Mouse (Mus musculus): ENCODE results near the gene Fam168b.
A peak's percentile ranks its signal among the peaks of the same experiment; 100 is the strongest.

Gene Fam168b

DNA sequence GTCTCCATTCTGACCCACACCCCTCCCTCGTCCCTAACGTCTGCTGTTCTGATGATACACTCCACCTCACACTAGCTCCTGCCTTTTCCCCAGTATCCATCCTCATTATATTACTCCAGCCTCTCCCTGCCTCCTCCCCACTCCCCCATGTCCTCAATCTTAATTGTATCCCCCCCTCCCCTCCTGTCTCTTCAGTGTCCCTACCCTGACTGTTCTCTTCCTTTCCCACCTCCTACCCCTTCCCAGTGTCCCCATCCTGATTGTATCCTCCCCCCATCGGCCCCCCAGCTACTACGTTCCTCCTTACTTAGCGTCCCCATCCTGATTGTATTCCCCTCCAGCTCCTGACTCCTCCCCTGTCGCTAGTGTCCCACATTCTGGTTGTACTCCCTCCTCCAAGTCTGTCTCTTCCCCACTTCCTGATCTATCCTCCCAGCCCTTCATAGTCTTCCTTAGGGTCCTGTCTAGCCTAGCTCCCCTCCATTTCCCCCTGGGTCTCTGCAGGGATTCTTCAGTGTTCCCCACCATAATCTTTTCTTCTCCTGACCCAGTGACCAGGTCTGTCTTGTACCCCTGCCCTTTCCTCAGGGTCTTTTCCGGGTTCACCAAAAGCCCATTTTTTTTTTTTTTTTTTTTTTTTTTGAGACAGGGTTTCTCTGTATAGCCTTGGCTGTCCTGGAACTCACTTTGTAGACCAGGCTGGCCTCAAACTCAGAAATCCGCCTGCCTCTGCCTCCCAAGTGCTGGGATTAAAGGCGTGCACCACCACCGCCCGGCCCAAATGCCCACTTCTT lies 7.7 kb upstream of the Fam168b start:
- DNase-seq, result peak; percentile 28

DNA sequence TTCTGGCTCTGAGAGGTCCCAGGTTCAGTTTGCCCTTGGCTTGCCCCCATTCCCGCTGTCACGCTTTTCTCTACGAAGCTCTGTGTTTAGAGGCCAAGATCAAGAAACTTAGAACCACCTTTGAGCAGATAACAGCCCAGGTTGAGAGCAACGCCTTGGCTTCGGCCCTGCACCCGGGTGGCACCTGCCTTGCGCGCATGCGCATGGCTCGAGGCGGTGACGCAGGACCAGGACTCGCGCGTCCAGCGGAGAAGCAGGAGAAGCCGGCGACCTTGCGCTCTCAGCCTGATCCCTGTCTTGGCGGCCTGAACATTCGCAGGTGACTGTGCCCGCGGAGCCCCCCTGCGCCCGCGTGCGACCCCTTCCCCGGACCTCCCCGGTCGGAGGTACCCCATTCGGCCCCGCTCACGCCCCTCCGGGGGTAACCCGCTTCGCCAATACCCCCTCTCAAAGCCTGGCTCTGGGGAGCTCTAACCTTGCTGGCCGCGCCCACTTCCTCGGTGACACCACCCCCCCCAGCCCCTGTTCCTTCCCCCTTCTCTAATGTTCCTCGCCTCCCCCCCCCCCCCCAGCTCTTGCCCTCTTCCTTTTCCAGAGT lies 7.0 kb upstream of the Fam168b start, which contains the start of gene Plekhb2:
TSS of gene Plekhb2 (plus strand) at position 232 of the 598 bp plus-strand sequence.
- peak; percentile 94 for DNase-seq

DNA sequence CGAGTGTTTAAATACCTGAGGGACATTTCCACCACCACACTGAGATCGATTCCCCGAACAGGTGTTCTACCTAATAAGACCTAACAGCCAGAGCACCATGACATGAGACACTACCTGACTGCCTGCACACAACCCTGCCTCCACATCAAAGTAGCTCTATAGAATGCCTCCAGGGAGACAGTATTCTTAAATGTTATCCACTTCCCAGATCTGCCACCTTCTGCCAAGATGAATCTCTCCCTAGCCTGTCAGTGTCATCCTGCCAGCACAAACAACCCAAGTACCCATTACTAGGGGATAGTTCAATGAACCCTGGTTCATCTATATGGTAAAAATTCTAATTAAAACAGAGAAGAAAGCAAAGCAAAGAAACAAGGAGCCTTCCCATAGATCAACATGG lies 4.2 kb upstream of the Fam168b start:
- DNase-seq, result no peak

DNA sequence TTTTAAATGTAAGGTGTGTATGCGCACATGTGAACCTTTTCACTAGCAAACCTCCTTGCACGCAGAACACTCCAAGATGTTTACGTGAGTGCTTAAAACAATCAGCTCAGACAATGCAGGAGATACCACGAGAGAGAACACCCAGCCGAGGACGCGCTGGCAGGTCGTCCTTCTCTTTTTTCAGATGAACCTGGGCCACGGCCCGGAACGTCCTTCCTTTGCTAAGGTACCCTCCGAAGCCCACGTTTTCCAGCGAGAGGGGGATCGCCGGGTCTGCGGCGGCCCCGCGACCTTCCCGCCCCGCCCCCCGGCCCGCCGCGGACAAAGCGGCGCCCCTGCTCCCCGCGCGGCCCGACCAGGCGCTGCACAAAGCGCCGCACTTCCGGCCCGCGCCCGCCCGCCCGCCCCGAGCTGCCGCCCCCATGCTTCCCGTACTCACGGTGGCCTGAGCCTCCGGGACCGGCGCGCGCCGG lies 440 bp downstream of the Fam168b start:
- DNase-seq, result no peak

DNA sequence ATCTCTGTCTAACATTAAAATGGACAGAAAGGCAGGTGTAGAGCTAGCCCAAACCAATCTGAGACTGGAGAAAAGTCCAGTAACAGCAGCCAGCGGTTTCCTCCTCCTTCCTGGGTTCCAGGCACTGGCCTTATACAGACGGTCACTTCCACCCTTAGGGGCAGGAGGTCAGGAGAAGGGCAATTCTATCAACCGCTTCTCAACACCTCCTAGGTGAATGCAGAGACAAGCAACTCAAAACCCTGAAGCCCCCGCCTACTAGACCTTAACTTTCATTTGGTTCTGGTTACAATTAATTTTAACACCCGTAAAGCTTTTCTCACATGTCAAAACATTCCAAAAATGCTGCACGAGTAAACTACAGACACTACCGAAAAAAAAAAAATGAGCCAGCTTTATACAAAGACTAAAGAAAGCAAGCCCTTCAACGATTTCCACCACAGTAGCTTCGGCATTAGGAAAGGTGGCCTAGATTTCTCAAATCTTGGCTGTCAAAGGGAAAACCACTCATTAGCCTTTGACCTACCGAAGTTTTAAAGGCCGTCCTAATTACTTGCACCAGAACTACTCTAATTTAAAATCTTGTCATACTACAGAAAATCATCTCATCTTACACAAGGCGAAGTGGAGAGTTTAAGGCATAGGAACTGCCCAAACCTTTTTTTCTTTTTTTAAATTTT lies 1.0 kb downstream of the Fam168b start:
- DNase-seq, result no peak

DNA sequence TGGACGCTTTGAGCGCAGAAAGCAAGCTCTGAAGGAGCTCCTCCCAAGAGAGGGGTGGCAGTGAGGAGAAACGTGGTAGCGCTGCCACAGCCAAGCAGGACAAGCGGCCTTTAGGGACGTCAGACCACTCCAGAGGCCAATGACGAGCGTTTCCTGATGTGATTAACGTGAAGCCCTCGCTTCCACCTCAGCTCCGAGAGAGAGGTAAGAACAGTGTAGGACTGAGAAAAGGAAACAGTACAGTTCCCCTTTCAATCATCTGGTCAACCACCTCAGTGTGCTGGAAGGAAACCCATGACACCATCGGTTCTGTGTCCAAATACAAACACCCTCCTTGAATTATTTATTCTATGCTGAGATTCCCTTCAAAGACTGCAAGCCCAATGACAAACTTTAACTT lies 3.6 kb downstream of the Fam168b start:
- DNase-seq, result no peak

DNA sequence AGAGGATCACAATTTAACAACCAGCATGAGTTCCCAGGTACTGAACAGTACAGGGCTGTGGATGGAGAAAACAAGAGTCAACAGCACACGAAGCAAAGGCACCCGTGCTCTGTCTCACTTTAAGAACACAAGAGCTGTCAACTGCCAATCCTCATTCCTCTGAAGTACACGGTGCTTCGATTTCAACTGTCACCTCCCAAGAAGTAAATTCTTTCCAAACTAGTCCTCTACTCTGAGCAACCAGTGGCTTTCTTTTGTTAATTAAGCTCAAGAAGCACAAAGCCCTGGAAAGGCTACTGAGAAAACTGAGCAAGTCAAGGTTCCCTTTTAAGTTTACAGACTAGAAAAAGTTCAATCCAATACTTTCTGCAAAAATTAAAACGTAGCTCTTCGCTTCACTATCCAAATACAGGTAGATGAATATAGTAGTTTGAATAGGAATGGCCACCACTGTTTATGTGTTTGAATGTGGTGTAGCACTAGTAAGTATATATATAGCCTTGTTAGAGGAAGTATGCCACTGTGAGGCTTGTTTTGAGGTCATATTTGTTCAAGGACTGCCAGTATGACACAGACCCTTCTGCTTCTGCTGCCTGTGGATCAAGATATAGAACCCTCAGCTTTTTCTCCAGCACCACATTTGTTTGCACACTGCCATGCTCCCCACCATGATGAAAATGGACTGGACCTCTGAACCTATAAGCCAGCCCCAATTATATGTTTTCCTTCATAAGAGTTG lies 4.7 kb downstream of the Fam168b start:
- no peak for DNase-seq

DNA sequence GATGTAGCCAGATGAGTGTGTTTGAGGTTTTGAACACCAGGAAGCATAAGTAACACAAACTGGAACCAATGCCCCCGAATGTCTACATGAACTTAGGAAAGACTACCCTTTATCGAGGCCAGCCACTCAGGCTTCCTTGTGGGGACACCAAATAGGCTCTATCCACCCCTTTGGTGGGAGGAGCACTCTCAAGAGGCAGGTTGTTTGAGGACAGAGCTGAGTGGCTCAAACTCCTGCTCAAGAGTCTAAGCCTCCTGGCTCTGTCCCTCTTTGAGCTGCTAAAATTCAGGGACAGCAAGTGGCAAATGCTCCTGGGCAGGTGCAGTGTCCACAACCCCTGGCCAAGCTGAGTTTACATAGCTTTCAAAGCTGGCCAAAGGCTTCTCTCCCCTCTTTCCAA lies 8.0 kb downstream of the Fam168b start:
- DNase-seq, result no peak

DNA sequence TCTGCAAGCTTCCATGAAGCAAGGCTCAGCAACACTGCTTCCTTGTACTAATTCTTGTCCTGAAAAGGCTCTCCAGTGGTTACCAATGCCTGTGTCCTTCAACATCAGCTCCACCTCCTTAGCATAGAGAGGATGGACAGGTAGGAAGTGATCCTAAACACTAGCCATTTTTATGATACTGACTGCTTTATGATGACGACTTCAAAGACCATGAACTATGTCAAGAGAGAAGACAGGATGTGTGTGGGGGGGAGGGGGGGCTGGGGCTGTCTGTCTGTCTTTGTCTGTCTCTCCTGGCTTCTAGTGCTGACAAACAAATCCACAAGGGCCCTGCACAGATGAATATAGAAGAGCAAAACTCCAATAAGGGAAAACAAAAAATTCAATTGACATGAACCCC lies 11.5 kb downstream of the Fam168b start:
- no peak for DNase-seq

DNA sequence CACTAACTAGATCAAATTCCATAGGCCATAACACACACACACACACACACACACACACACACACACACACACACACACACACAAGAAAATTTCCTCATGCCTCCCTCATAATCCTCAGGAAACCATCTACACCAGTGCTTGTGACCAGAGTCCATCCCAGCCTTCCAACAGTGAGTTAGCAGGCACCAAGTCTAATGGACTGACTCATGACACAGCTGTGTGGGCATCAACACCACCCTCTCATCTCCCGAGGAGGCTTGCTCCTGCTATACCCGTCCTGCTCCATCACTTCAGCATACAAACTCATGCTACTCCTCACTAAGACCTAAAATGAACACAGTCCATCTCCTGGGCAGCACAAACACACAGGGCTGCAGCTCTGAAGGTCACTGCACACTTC lies 11.9 kb downstream of the Fam168b start:
- DNase-seq, result no peak

DNA sequence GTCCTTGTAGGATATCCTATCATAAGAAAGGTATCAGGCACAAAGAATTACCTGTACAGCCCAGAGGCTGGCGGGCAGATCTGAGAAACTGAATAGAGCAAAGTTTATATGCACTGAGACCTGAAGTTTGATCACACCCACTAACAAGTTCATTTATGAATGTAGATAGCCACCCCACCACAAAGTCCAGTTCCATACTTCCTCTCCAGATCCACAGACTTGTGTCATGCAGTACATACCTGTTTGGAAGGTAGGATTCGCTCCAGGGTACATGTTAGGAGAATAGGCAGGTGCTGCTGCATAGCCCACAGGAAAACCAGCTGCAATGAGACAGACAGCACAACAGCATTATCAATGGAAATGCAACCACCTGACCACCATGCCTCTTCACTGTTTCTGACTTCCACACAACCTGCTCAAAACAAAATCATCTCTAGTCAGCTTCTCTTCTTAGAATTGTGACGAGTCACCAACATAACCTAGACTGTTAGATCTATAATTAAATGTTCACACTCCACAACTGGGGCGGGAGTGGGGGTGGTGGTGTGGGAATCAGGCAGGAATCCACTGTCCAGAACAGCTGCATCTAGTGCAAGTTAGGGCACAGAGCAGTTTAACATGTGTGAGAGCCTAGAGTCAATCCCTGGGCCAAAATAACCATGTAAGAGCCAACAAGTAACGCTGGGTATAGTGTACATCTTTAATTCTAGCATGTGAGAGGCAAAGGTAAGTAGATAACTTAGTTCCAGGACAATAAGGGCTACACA lies 14.2 kb downstream of the Fam168b start:
- DNase-seq, result no peak

DNA sequence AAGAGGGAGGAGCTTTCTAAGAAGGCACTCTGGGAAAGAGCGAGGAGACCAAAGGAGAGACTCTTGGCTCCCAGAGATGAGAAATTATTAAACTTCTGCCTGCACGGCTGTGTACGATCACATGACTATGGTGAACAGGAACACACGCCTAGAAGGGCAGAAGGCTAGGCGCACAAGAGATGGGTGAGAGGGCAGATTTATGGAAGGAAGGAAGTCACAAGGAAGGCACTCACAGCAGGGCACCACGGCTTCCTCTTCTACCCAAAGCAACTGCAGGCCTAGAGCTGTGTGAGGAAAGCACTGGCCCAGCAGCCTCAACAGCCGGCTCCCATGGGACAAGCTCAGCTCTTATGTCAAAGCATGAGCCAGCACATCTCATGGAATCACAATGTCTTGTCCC lies 15.0 kb downstream of the Fam168b start:
- DNase-seq, result no peak

DNA sequence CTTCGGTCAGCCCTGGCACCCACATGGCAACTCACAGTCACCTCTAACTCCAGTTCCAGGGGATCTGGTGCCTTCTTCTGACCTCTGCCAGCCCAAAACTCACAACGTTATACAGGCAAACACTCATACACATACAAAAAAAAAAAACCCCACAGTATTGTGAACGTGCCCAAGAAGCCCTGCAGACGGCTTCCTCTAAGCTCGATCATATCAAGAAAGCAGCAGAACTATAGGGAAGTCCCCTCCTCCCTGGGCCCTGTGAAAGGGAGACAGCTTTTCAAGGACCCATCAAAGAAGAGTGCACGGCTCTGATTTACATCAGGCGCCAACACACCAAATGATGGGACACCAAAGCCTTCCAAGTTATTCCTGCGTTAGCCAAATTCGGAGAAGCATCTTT lies 17.0 kb downstream of the Fam168b start:
- no peak for DNase-seq

DNA sequence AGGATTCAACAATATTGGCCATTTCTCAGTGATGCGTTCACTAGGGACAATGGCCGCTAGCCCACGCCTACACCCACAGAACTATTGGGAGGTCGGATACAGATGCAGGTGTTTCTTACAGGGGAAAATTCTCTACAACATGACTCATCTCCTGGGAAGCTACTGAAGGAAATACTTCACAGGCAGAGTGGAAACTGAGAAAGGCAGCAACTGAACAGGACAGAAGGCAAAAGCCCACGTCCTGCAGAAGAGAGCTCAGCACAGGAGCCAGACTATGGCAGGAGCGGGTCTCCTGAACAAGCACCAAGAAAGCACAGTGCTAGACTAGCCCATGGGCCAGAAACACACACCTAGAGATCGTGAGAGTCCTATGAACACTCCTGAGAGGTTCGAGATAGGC lies 18.7 kb downstream of the Fam168b start:
- DNase-seq, result no peak

DNA sequence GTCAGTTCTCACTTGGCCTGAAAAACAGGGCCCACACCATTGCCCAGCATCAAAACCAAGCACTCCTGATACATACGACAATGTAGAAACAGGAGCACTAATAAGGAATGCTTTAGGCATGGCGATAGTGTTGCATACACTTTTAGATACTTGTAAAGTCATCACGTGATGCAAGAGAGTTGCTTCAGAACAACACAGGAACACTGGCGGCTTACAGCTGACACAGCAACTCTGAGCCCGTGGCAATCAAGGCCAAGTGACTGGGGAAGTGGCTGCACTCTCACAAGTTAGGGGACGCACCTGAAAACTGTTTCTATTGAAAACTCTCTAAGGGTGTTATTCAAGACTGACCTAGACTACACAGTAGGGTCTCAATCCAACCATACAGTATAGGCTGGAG lies 19.5 kb downstream of the Fam168b start:
- DNase-seq, result no peak

DNA sequence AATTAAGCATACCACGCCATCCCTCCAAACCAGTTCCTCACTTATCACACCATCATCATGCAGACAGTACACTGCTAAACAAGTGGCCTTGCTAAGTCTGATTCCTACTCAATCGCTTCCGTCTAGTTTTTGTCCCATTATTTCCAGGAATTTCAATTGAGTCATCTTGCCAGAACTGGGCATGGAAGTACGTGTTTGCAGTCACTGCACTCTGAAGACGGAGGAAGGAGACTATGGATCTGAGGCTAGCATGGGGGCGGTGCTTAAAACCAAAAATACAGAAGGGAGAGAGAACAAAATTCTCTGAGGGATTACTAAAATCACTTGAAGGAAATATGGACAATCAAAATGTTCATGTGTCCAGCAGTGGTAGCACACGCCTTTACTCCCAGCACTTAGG lies 20.1 kb downstream of the Fam168b start:
- DNase-seq, result no peak

DNA sequence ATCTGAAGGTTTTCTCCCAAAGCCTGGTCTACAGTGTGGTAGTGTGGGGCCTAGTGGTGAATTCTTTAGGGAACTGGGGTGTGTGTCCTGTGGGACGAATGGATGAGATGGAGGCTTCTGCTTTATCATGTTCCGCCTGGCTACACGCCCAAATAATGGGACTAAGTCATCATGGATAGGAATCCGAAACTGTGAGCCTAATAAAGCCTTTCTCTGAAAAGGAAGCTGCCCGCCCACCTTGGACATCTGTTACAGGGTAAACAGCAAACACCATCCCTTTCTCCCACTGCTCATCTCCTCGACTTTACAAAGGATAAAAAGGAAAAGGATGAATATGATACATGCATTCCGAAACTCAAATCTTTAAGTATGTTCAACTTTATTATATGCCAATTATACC lies 20.9 kb downstream of the Fam168b start:
- no peak for DNase-seq

DNA sequence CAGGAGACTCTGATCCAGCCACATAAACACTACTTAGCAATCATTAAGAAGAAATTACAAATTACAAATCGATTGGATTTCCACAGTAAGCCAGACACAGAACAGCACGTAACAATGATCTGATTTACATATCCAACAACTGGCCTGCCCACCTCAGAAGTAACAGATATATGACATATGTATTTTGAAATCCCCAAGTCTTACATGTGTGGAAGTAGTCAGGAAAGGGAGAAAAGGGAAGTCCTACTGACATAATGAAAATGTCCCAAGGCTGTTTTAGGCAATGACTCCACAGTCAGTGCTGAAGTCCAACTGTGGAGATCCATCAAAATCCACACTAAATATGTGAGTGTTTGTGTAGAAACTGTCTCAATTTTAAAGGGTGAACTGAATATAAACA lies 21.5 kb downstream of the Fam168b start:
- DNase-seq, result no peak

DNA sequence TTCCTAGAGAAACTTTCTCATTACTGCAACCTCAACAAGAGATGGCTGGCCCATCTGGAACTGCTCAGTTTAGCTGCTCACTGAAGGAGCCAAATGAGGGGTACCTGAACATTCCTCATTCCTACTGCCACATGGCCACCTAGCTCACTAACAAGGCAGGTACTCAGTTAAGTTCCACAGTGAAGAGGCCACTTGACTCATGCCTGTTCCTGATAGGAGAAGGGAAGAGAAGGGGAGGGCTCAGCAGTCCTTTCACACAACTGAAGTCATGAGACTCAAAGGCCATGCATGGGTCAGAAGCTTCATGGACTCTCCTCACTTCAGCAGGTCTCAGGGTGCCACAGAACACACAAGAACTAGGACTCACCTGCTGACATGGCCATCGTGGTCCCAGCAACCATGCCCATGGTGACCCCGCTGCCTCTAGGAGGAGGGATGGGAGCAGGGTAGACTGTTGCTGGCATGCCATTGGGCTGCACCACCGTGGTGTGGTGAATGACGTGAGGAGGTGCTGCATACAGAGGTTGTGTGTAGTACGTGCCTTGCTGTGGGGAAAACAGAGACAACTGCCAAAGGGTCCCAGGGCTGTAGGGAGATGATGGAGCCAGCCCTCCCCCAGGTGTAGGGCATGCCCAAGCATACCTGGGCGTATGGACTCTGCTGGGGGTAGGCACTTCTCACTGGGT lies 23.5 kb downstream of the Fam168b start:
- no peak for DNase-seq

DNA sequence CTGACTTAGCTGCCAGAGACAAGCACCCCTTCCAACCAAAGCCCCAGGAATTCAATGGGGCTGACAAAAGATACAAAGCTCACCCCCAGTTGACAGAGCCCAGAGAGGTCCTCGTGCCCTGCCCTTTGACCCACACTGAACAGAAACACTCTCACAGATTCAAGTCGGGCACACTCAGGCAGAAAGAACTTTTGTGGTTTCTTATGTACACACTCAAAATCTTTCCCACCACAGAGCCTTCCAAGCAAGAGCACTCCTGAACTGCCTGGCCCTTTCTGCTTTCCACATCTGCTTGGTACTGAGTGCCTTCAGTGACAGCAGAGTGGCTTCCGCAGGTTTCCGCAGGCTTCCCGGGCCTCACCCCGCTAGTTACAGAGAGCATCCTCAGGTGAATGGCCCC lies 27.0 kb downstream of the Fam168b start:
- no peak for DNase-seq

DNA sequence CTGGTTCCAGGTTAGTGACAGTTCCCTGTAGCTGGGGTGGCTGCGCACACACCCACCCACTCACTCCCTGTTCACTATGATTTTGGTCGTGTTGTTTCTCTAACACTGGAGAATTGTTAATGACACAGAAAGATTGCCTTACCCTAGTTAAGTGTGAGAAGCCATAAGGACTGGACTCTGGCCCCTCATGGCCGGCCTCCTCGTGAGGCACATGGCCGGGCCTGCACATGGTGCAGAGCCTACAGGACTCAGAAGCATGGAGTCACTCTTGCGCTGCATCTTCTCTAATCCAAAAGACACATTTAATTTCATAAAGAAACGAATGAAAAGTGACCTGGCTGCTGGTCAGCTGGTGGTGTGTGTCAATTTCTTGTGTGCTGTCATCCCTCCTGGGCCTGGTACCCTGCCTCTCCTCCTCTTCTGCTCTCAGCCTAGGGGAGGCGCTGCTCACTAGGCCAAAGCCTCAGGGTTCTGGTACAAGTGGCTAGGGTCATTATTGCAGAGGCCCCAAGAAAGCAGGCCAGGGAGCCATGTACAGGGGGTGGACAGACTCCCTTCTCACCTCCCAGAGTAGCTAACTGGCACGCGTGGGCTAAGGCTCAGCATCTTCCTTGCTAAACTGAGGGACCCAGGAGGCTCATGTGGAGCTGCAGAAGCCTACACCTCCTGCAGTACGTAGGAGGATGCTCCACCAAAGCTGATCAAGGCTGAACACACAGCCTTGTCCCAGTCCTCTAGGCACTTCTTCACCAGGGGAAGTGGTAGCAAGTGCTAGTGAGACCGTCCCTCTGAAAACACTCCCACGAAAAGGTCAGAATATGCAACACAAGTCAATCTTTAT lies 30.2 kb downstream of the Fam168b start:
- no peak for DNase-seq
